Comparison of ENCODE assay signal across 17 mouse cellular contexts in the genomic region with DNA sequence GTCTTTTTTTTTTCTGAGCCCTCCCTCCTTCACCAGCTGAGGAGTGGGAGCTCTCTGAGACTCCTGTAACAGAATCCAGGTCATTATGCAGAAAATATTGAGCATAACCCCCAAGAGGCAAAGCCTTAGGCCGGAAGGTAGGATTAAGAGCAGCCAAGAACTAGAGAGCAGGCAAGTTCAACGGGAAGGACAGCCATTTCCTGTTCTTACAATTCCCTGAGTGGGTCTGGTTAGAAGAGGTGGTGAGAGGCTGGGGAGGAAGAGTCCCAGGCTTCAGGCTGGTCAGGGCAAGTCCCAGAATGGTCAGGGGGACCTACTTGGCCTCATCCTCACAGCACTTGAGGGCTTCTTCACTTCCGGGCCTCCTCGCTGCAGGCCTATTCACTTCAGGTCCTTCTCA.
DNase-seq lines count a peak whose midpoint lies in the region; ATAC-seq and TF ChIP-seq lines count a peak whose summit lies in the region.
"Had no signal": no experiment of that assay in that cellular context is flagged by ENCODE, and none has a peak within 500 bp of the region (broad histone marks: within the 10 kb centered on the region; RNA-seq: fewer than 3 reads in every experiment).

No protein-coding gene starts in this region.

- H3K27ac ChIP-seq in hindbrain, embryonic 10.5 days, result peak overlapping the region; percentile 50; the same call in 1 of the 2 replicates
- H3K27ac ChIP-seq in hindbrain, embryonic 13.5 days, result no peak overlapping the region
- H3K27ac ChIP-seq in liver, adult 2 months (replicated peaks; ENCODE audit: insufficient read depth, low read depth, low read length), result peak overlapping the region; percentile 25; the same call in 1 of the 2 replicates
- no peak overlapping the region for H3K27ac ChIP-seq in liver, embryonic 11.5 days (ENCODE audit: low read depth, low read length)
- H3K27ac ChIP-seq in embryonic facial prominence, embryonic 13.5 days, result peak overlapping the region; percentile 11; the same call in 1 of the 2 replicates
- H3K27ac ChIP-seq in limb, embryonic 14.5 days (replicated peaks; ENCODE audit: low read depth, low read length), result 0 out of 2 replicates have a peak overlapping the region, but pooled peaks have one; percentile 33
- H3K27ac ChIP-seq: forebrain, embryonic 12.5 days; heart, adult 2 months; liver, embryonic 14.5 days; macrophage; midbrain, embryonic 12.5 days had no signal

- no peak for TF ChIP-seq POLR2A in liver, adult 2 months (IDR thresholded peaks at IDR 0.05; ENCODE audit: extremely low read depth, insufficient read depth, low read length)
- no peak for TF ChIP-seq POLR2A in limb, embryonic 14.5 days (IDR thresholded peaks at IDR 0.05; ENCODE audit: borderline replicate concordance, extremely low read depth, insufficient read depth, insufficient read length)

- H3K4me1 ChIP-seq in hindbrain, embryonic 10.5 days (replicated peaks), result peaks cover 22% of the 10 kb centered on the region
- 0 out of 2 replicates have a peak, but pooled peaks cover 9% of the 10 kb centered on the region for H3K4me1 ChIP-seq in hindbrain, embryonic 13.5 days (replicated peaks)
- H3K4me1 ChIP-seq in liver, adult 2 months (ENCODE audit: control insufficient read depth, insufficient read depth, low read length), result peaks cover 2% of the 10 kb centered on the region; the same call in 1 of the 2 replicates
- H3K4me1 ChIP-seq in liver, embryonic 11.5 days (replicated peaks; ENCODE audit: control insufficient read depth, insufficient read depth, low read length), result no peaks in the 10 kb centered on the region
- peaks cover 25% of the 10 kb centered on the region for H3K4me1 ChIP-seq in embryonic facial prominence, embryonic 13.5 days
- H3K4me1 ChIP-seq in limb, embryonic 14.5 days (ENCODE audit: control insufficient read depth, insufficient read depth, low read length), result peaks cover 15% of the 10 kb centered on the region

- no peak for DNase-seq in hindbrain, embryonic 10.5 days (ENCODE audit: low spot score)
- no peak for DNase-seq in liver, adult 2 months (ENCODE audit: extremely low read depth, low read depth, low spot score)
- no peak for DNase-seq in liver, embryonic 11.5 days (ENCODE audit: low spot score)
- DNase-seq in limb, embryonic 14.5 days (ENCODE audit: low spot score), result no peak
- no peak for DNase-seq in cerebellum, postnatal 4 days (ENCODE audit: low spot score in 2 of 2)
- DNase-seq: cerebellum, postnatal 10 days; gastrocnemius, postnatal 14 days; heart, adult 2 months; right cerebral cortex, postnatal 4 days had no signal

- no peak overlapping the region for H3K9ac ChIP-seq in hindbrain, embryonic 13.5 days
- no peak overlapping the region for H3K9ac ChIP-seq in liver, adult 2 months (ENCODE audit: low read depth, low read length)
- no peak overlapping the region for H3K9ac ChIP-seq in liver, embryonic 11.5 days (ENCODE audit: low read depth, low read length)
- no peak overlapping the region for H3K9ac ChIP-seq in embryonic facial prominence, embryonic 13.5 days
- H3K9ac ChIP-seq in limb, embryonic 14.5 days (ENCODE audit: low read depth, low read length, severe bottlenecking), result no peak overlapping the region
- H3K9ac ChIP-seq: forebrain, embryonic 12.5 days; liver, embryonic 14.5 days; midbrain, embryonic 12.5 days had no signal

- no peaks in the 10 kb centered on the region for H3K79me2 ChIP-seq in liver, adult 2 months (ENCODE audit: control insufficient read depth, insufficient read depth, low read length)

- TF ChIP-seq CTCF in liver, adult 2 months (IDR thresholded peaks at IDR 0.05; ENCODE audit: low read depth, low read length), result no peak

- H3K36me3 ChIP-seq in hindbrain, embryonic 10.5 days, result no peaks in the 10 kb centered on the region
- no peaks in the 10 kb centered on the region for H3K36me3 ChIP-seq in hindbrain, embryonic 13.5 days
- no peaks in the 10 kb centered on the region for H3K36me3 ChIP-seq in liver, adult 2 months (ENCODE audit: control insufficient read depth, insufficient read depth, low read length)
- no peaks in the 10 kb centered on the region for H3K36me3 ChIP-seq in liver, embryonic 11.5 days (ENCODE audit: control insufficient read depth, insufficient read depth, low read length)
- H3K36me3 ChIP-seq in embryonic facial prominence, embryonic 13.5 days, result no peaks in the 10 kb centered on the region
- no peaks in the 10 kb centered on the region for H3K36me3 ChIP-seq in limb, embryonic 14.5 days (ENCODE audit: control insufficient read depth, insufficient read depth, low read length)
- H3K36me3 ChIP-seq: forebrain, embryonic 12.5 days; midbrain, embryonic 12.5 days had no signal

- no peak overlapping the region for H3K4me2 ChIP-seq in hindbrain, embryonic 13.5 days
- H3K4me2 ChIP-seq in liver, embryonic 11.5 days, result no peak overlapping the region
- H3K4me2 ChIP-seq in embryonic facial prominence, embryonic 13.5 days, result no peak overlapping the region
- no peak overlapping the region for H3K4me2 ChIP-seq in limb, embryonic 14.5 days (replicated peaks; ENCODE audit: low read depth, low read length, severe bottlenecking)
- H3K4me2 ChIP-seq: forebrain, embryonic 12.5 days; midbrain, embryonic 12.5 days had no signal

- no peaks in the 10 kb centered on the region for H3K27me3 ChIP-seq in hindbrain, embryonic 10.5 days (ENCODE audit: insufficient read depth, poor library complexity, severe bottlenecking)
- H3K27me3 ChIP-seq in hindbrain, embryonic 13.5 days, result no peaks in the 10 kb centered on the region
- no peaks in the 10 kb centered on the region for H3K27me3 ChIP-seq in liver, adult 2 months (ENCODE audit: control insufficient read depth, insufficient read depth, low read length)
- no peaks in the 10 kb centered on the region for H3K27me3 ChIP-seq in liver, embryonic 11.5 days (replicated peaks; ENCODE audit: control insufficient read depth, insufficient read depth, low read length)
- H3K27me3 ChIP-seq in embryonic facial prominence, embryonic 13.5 days, result no peaks in the 10 kb centered on the region
- H3K27me3 ChIP-seq in limb, embryonic 14.5 days (ENCODE audit: control insufficient read depth, insufficient read depth, low read length), result no peaks in the 10 kb centered on the region
- H3K27me3 ChIP-seq: forebrain, embryonic 12.5 days; midbrain, embryonic 12.5 days had no signal

- no peak for ATAC-seq in hindbrain, embryonic 13.5 days (ENCODE audit: low FRiP score)
- ATAC-seq in liver, embryonic 11.5 days (replicated peaks; ENCODE audit: low FRiP score), result no peak
- ATAC-seq in embryonic facial prominence, embryonic 13.5 days (ENCODE audit: insufficient number of reproducible peaks, insufficient read depth, low FRiP score, low TSS enrichment, low read depth), result no peak
- ATAC-seq in limb, embryonic 14.5 days (ENCODE audit: low FRiP score, low read depth), result no peak
- ATAC-seq: hindbrain, embryonic 16.5 days; intestine, embryonic 16.5 days had no signal

- WGBS in hindbrain, embryonic 10.5 days, result 81% methylated on average over 4 of the region's 4 CpGs
- 86% methylated on average over 4 of the region's 4 CpGs for WGBS in hindbrain, embryonic 13.5 days
- 78% methylated on average over 4 of the region's 4 CpGs for WGBS in liver, adult 2 months
- 67% methylated on average over 4 of the region's 4 CpGs for WGBS in liver, embryonic 11.5 days
- WGBS in embryonic facial prominence, embryonic 13.5 days, result 64% methylated on average over 4 of the region's 4 CpGs
- 50% methylated on average over 4 of the region's 4 CpGs for WGBS in limb, embryonic 14.5 days

- H3K9me3 ChIP-seq in hindbrain, embryonic 10.5 days, result 0 out of 2 replicates have a peak, but pooled peaks cover 7% of the 10 kb centered on the region
- peaks cover 1% of the 10 kb centered on the region; the same call in 1 of the 2 replicates for H3K9me3 ChIP-seq in hindbrain, embryonic 13.5 days
- H3K9me3 ChIP-seq in liver, embryonic 11.5 days (ENCODE audit: control insufficient read depth, low read length), result peaks cover 3% of the 10 kb centered on the region; the same call in 1 of the 2 replicates
- H3K9me3 ChIP-seq in embryonic facial prominence, embryonic 13.5 days, result no peaks in the 10 kb centered on the region
- H3K9me3 ChIP-seq in limb, embryonic 14.5 days (ENCODE audit: control insufficient read depth, low read length), result no peaks in the 10 kb centered on the region

- no peak overlapping the region for H3K4me3 ChIP-seq in hindbrain, embryonic 10.5 days
- H3K4me3 ChIP-seq in hindbrain, embryonic 13.5 days, result no peak overlapping the region
- H3K4me3 ChIP-seq in liver, adult 2 months (ENCODE audit: insufficient read depth, low read depth, low read length), result no peak overlapping the region
- no peak overlapping the region for H3K4me3 ChIP-seq in liver, embryonic 11.5 days (ENCODE audit: low read depth, low read length)
- H3K4me3 ChIP-seq in embryonic facial prominence, embryonic 13.5 days, result no peak overlapping the region
- no peak overlapping the region for H3K4me3 ChIP-seq in limb, embryonic 14.5 days (replicated peaks; ENCODE audit: low read length)
- H3K4me3 ChIP-seq: forebrain, embryonic 12.5 days; heart, adult 2 months; midbrain, embryonic 12.5 days had no signal

Comparison
In these comparisons a context has a peak if more than half of its experiments do, and no peak if none do; other contexts are left out.
1. H3K27ac ChIP-seq: peak in hindbrain, embryonic 10.5 days (single experiment), liver, adult 2 months (single experiment), embryonic facial prominence, embryonic 13.5 days (single experiment) and limb, embryonic 14.5 days (single experiment); none in hindbrain, embryonic 13.5 days (single experiment) and liver, embryonic 11.5 days (single experiment).